Mouse (Mus musculus): ENCODE measurements around the gene Nbas. TPM values are rescaled to one million over a fixed set of nuclear protein-coding genes. Genes with fewer than 3 reads are reported as not detected.

Gene Nbas
- total RNA-seq, 1 experiment from 2014 or later, result 16.4 TPM

GRCm38 (mm10) chr12:13589021-13589420, 320.1 kb downstream of the Nbas start:
- ATAC-seq (replicated peaks; ENCODE audit: insufficient number of reproducible peaks, low FRiP score, low TSS enrichment, poor library complexity, severe bottlenecking), result no peak

GRCm38 (mm10) chr12:13594746-13595469, 326.0 kb downstream of the Nbas start:
- no peak for ATAC-seq (replicated peaks; ENCODE audit: insufficient number of reproducible peaks, low FRiP score, low TSS enrichment, poor library complexity, severe bottlenecking)

GRCm38 (mm10) chr12:13597026-13597425, 328.1 kb downstream of the Nbas start:
- no peak for ATAC-seq (replicated peaks; ENCODE audit: insufficient number of reproducible peaks, low FRiP score, low TSS enrichment, poor library complexity, severe bottlenecking)

GRCm38 (mm10) chr12:13598545-13598944, 329.6 kb downstream of the Nbas start:
- no peak for ATAC-seq (replicated peaks; ENCODE audit: insufficient number of reproducible peaks, low FRiP score, low TSS enrichment, poor library complexity, severe bottlenecking)

GRCm38 (mm10) chr12:13602414-13602813, 333.5 kb downstream of the Nbas start:
- no peak for ATAC-seq (replicated peaks; ENCODE audit: insufficient number of reproducible peaks, low FRiP score, low TSS enrichment, poor library complexity, severe bottlenecking)

GRCm38 (mm10) chr12:13607021-13607420, 338.1 kb downstream of the Nbas start:
- no peak for ATAC-seq (replicated peaks; ENCODE audit: insufficient number of reproducible peaks, low FRiP score, low TSS enrichment, poor library complexity, severe bottlenecking)

- no peak for ATAC-seq (replicated peaks; ENCODE audit: insufficient number of reproducible peaks, low FRiP score, low TSS enrichment, poor library complexity, severe bottlenecking)
Observed at GRCm38 (mm10) chr12:13609027-13609426, 340.1 kb downstream of the Nbas start.

GRCm38 (mm10) chr12:13613041-13613440, 344.1 kb downstream of the Nbas start:
- no peak for ATAC-seq (replicated peaks; ENCODE audit: insufficient number of reproducible peaks, low FRiP score, low TSS enrichment, poor library complexity, severe bottlenecking)

GRCm38 (mm10) chr12:13615661-13616060, 346.7 kb downstream of the Nbas start:
- no peak for ATAC-seq (replicated peaks; ENCODE audit: insufficient number of reproducible peaks, low FRiP score, low TSS enrichment, poor library complexity, severe bottlenecking)

GRCm38 (mm10) chr12:13622150-13622822, 353.4 kb downstream of the Nbas start:
- no peak for ATAC-seq (replicated peaks; ENCODE audit: insufficient number of reproducible peaks, low FRiP score, low TSS enrichment, poor library complexity, severe bottlenecking)

- ATAC-seq (replicated peaks; ENCODE audit: insufficient number of reproducible peaks, low FRiP score, low TSS enrichment, poor library complexity, severe bottlenecking), result no peak
Observed at GRCm38 (mm10) chr12:13626803-13627706, 358.1 kb downstream of the Nbas start.

Other genes starting within 250 kb of the Nbas start
- 92.7 to 148 TPM (median 106 TPM) in 3 replicates for gene Ddx1, start 19.9 kb upstream of the Nbas start, total RNA-seq (2017)

Data from monocyte, adult 5-6 weeks (primary cell).